Mouse (Mus musculus): ENCODE data around the gene Prpf39. TPM values are rescaled to one million over a fixed set of nuclear protein-coding genes. Genes with fewer than 3 reads are reported as not detected.

Gene Prpf39
- polyA plus RNA-seq (2012; rRNA removed; ENCODE audit: low replicate concordance): 7.1 and 14.8 TPM in 2 replicates

DNA sequence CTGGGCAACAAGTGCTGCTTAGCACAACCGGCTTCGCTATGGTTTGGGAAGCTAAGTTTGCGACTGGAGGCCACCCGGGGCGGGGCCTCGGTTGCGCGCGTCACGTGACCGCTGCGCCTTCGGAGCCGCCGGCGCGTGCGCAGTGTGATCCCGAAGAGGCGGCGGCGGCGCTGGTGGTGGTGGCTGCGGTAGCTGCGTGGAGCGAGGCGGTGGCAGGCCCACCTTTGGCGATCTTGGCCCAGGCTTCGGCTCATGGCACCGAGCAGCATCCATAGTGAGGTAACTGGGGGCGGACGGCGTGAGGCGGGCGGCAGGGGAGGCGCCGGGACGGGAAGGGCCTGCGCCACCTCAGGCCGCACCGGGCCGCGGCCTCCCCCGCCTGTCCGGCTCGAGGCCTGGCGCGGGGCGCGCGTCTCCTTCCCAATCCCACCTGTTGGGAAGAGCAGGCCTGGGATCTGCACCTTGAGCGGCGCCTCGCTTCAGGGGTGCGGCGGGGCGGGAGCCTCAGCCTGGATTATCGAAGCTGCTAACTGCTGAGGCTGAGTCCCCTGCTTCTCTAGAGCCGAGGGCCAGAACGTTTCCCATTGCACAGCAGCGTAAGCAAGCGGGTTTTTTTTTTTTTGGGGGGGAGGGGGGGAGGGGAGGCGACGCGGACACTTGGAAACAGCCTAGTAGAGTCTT is at the start of gene Prpf39:
Prpf39 (plus strand) TSS at position 144 of the 681 bp plus-strand sequence.

DNA sequence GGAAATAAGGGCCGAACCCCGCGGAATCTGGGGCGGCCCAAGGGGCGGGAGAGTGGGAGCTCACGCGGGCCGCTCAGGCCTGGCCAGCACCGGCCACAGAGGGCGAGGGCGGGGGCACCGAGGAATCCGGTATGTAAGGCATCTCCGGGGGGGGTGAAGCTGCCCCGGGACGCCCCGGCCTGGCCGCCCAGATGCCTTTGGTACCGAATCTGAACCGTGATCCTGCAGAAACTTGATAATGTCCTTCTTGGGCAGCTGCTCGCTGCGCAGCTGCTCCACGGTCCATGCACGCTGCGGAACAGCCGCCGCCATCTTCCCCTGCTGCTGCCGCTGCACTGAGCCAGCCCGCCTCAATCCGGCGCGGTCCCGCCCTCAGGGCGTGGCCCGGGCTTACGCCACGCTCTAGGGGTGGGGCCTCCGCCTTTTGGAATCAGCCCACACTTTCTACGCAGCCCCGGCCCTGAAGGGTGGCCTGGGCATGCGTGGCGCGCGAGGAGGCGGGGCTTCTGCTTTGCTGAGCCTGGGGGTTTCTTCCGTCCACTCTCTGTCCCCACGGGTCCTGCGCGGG is 37.6 kb downstream of the Prpf39 start, which contains the start of gene Fkbp3:
Fkbp3 (minus strand) TSS at position 397 of the 568 bp plus-strand sequence.

DNA sequence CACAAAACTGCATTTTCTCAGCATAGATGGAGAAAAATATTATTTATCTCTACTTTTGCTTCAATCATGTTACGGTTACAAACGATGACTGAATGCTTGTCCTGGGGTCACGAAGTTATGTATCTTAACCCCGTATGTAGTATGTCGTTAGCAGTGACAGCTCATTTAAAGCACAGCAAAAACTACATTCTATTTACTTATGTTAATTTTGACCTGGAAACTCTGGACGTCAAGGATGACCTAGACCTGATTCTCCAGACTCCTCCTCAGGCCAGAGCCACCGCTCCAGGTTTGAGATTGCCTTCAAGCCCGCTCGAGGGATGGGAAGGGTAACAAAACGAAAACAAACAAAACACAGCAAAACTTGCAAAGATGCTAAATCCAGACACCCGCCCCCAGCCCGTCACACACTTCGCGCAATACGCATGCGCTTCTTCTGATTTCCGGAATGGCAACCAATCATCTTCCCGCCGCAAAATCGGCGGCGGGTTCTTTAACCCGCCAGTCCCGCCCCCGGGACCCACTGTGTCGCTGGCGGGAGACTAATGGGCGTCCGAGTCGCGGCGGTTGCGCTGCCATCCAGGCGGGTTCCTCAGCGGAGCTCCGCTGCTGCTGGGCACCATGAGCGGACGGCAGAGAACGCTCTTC is 39.1 kb downstream of the Prpf39 start, which contains the start of gene Fancm:
Fancm (plus strand) TSS at position 519 of the 648 bp plus-strand sequence.

Other genes with a start within 250 kb of the Prpf39 start
- 0.42 and 1.4 TPM in 2 replicates for gene Gm527, start 118.4 kb upstream of the Prpf39 start, polyA plus RNA-seq (2012; rRNA removed; ENCODE audit: low replicate concordance)
- gene Klhl28, start 70.8 kb upstream of the Prpf39 start, polyA plus RNA-seq (2012; rRNA removed; ENCODE audit: low replicate concordance): 1.7 and 4.2 TPM in 2 replicates
- 4.9 and 5.5 TPM in 2 replicates for gene Togaram1, start 70.5 kb upstream of the Prpf39 start, polyA plus RNA-seq (2012; rRNA removed; ENCODE audit: low replicate concordance)
- gene Fkbp3, start 37.7 kb downstream of the Prpf39 start, polyA plus RNA-seq (2012; rRNA removed; ENCODE audit: low replicate concordance): 13.7 and 31.1 TPM in 2 replicates
- 1.9 TPM in 2 replicates for gene Fancm, start 39.3 kb downstream of the Prpf39 start, polyA plus RNA-seq (2012; rRNA removed; ENCODE audit: low replicate concordance)
- gene Mis18bp1, start 136.3 kb downstream of the Prpf39 start, polyA plus RNA-seq (2012; rRNA removed; ENCODE audit: low replicate concordance): 0.04 and 0.06 TPM in 2 replicates
- not detected in 2 replicates for gene Wdr20rt, start 189.2 kb downstream of the Prpf39 start, polyA plus RNA-seq (2012; rRNA removed; ENCODE audit: low replicate concordance)

Measured in mammary gland, adult 2 months (tissue).